Mouse (Mus musculus): ENCODE measurements around the gene Phf21a. TPM values are rescaled to one million over a fixed set of nuclear protein-coding genes. Genes with fewer than 3 reads are reported as not detected.

Gene Phf21a
- polyA plus RNA-seq, 1 experiment from 2014 or later = 38.3 TPM

DNA sequence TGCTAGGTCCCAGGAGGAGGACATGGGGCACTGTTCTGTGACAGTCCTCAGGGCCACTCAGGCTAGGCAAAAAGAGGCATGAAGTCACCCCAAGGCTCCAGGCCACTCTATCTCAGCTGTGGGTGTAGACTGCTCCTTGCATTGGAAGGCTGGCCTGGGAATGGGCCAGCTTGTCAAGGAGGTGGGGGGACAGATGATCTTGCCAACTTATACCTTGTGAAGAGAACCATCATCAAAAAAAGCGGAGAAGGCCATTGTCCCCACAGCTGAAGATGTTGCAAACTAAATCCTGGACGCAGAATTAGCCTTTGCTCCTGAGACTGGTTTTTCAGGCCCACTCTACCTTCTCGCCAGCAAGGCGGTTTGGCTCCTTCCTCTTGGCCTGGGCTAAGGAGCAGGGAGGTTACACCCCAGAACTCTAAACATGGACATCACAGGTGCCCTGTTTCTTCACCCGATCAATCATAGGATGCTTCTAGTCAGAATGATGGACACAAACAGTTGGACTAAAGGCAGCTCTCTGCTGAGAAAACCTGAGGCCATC is 310.9 kb downstream of the Phf21a start:
- H3K4me1 ChIP-seq = peaks cover 37% of the 10 kb centered on the region
- H3K36me3 ChIP-seq (replicated peaks) = peaks cover 59% of the 10 kb centered on the region
- no peaks in the 10 kb centered on the region for H3K9me3 ChIP-seq
- WGBS = 90% methylated on average over 5 of the region's 5 CpGs
- no peak for DNase-seq (ENCODE audit: extremely low spot score, low spot score)
- no peak overlapping the region for H3K4me3 ChIP-seq
- H3K27me3 ChIP-seq (ENCODE audit: poor library complexity, severe bottlenecking) = peaks cover 21% of the 10 kb centered on the region
- H3K27ac ChIP-seq = no peak overlapping the region

- H3K36me3 ChIP-seq (replicated peaks) = peaks cover 68% of the 10 kb centered on the region
- WGBS = 84% methylated on average over 6 of the region's 6 CpGs
- H3K9me3 ChIP-seq = no peaks in the 10 kb centered on the region
- H3K27ac ChIP-seq = no peak overlapping the region
- peaks cover 17% of the 10 kb centered on the region for H3K27me3 ChIP-seq (ENCODE audit: poor library complexity, severe bottlenecking)
- peaks cover 28% of the 10 kb centered on the region for H3K4me1 ChIP-seq
- DNase-seq (ENCODE audit: extremely low spot score, low spot score) = no peak
- no peak overlapping the region for H3K4me3 ChIP-seq
These were observed 311.8 kb downstream of the Phf21a start for GRCm38 (mm10) chr2:92404737-92405136.

GRCm38 (mm10) chr2:92405687-92406086 is 312.8 kb downstream of the Phf21a start:
- no peak overlapping the region for H3K4me3 ChIP-seq
- no peak for DNase-seq (ENCODE audit: extremely low spot score, low spot score)
- peaks cover 77% of the 10 kb centered on the region for H3K36me3 ChIP-seq (replicated peaks)

GRCm38 (mm10) chr2:92408309-92409045 is 315.6 kb downstream of the Phf21a start:
- H3K4me1 ChIP-seq = peaks cover 5% of the 10 kb centered on the region; the same call in 1 of the 2 replicates
- no peak overlapping the region for H3K27ac ChIP-seq
- H3K4me3 ChIP-seq = no peak overlapping the region
- 92% methylated on average over 18 of the region's 18 CpGs for WGBS
- H3K36me3 ChIP-seq (replicated peaks) = peaks cover 100% of the 10 kb centered on the region
- no peaks in the 10 kb centered on the region for H3K27me3 ChIP-seq (ENCODE audit: poor library complexity, severe bottlenecking)
- no peak for DNase-seq (ENCODE audit: extremely low spot score, low spot score)
- H3K9me3 ChIP-seq = no peaks in the 10 kb centered on the region

More at GRCm38 (mm10) chr2:92405687-92406086, 312.8 kb downstream of the Phf21a start:
- no peaks in the 10 kb centered on the region for H3K9me3 ChIP-seq
- peaks cover 8% of the 10 kb centered on the region; the same call in 1 of the 2 replicates for H3K27me3 ChIP-seq (ENCODE audit: poor library complexity, severe bottlenecking)
- H3K4me1 ChIP-seq = peaks cover 19% of the 10 kb centered on the region
- WGBS = 97% methylated on average over 7 of the region's 7 CpGs
- H3K27ac ChIP-seq = no peak overlapping the region

- H3K4me1 ChIP-seq = no peaks in the 10 kb centered on the region
- WGBS = 92% methylated on average over 10 of the region's 10 CpGs
- no peaks in the 10 kb centered on the region for H3K27me3 ChIP-seq (ENCODE audit: poor library complexity, severe bottlenecking)
- H3K4me3 ChIP-seq = no peak overlapping the region
- H3K27ac ChIP-seq = no peak overlapping the region
- peaks cover 100% of the 10 kb centered on the region for H3K36me3 ChIP-seq (replicated peaks)
- no peak for DNase-seq (ENCODE audit: extremely low spot score, low spot score)
- no peaks in the 10 kb centered on the region for H3K9me3 ChIP-seq
These were observed 318.8 kb downstream of the Phf21a start for GRCm38 (mm10) chr2:92411705-92412104.

MicroRNA genes within 50 kb of the gene (microRNA counts, 519-probe panel; counts per million panel counts)
- 341 counts per million, percentile 65 among the panel's probes with 10 or more counts for microRNA mmu-miR-1955

Small RNAs within 50 kb of the gene (microRNA-seq; reads per million reads assigned to microRNA genes)
- 71.5 reads per million, percentile 45 among the genes with 10 or more reads in this experiment for gene Mir1955
- not detected for gene Mir7000

Other genes starting within 250 kb of the Phf21a start
- gene Chrm4, start 165.9 kb upstream of the Phf21a start, polyA plus RNA-seq (2016; fragmentation: Nextera tagmentation; extraction: Ambion mirVana) = 0.12 and 0.77 TPM in 2 replicates
- 1,773 and 1,865 TPM in 2 replicates for gene Mdk, start 160.8 kb upstream of the Phf21a start, polyA plus RNA-seq (2016; fragmentation: Nextera tagmentation; extraction: Ambion mirVana)
- 0.44 and 0.52 TPM in 2 replicates for gene Gm9821, start 147.4 kb upstream of the Phf21a start, polyA plus RNA-seq (2016; fragmentation: Nextera tagmentation; extraction: Ambion mirVana)
- gene Dgkz, start 117.3 kb upstream of the Phf21a start, polyA plus RNA-seq (2016; fragmentation: Nextera tagmentation; extraction: Ambion mirVana) = 35.1 and 39.1 TPM in 2 replicates
- gene Creb3l1, start 68.6 kb upstream of the Phf21a start, polyA plus RNA-seq (2016; fragmentation: Nextera tagmentation; extraction: Ambion mirVana) = 0.73 and 0.86 TPM in 2 replicates